Mouse (Mus musculus): ENCODE measurements around the gene Lexm.

Lexm gene

GRCm38 (mm10) chr4:106624271-106624670 lies 7.2 kb upstream of the Lexm start:
- no peak for DNase-seq (ENCODE audit: low spot score)

- DNase-seq (ENCODE audit: low spot score), result no peak
Observed at GRCm38 (mm10) chr4:106622712-106623111, 5.7 kb upstream of the Lexm start.

- no peak for DNase-seq (ENCODE audit: low spot score)
Observed at GRCm38 (mm10) chr4:106622030-106622493, 5.0 kb upstream of the Lexm start, which contains the start of gene Ttc22. Ttc22 (plus strand) TSS chr4:106622432.

GRCm38 (mm10) chr4:106621428-106621827 lies 4.4 kb upstream of the Lexm start:
- no peak for DNase-seq (ENCODE audit: low spot score)

GRCm38 (mm10) chr4:106618898-106619297 lies 1.9 kb upstream of the Lexm start:
- no peak for DNase-seq (ENCODE audit: low spot score)

GRCm38 (mm10) chr4:106615637-106616036 lies 1.4 kb downstream of the Lexm start:
- DNase-seq (ENCODE audit: low spot score), result no peak

- DNase-seq (ENCODE audit: low spot score), result no peak
Observed at GRCm38 (mm10) chr4:106614881-106615280, 2.2 kb downstream of the Lexm start.

- DNase-seq (ENCODE audit: low spot score), result peak; percentile 63
Observed at GRCm38 (mm10) chr4:106614180-106614797, 2.8 kb downstream of the Lexm start.

- no peak for DNase-seq (ENCODE audit: low spot score)
Observed at GRCm38 (mm10) chr4:106613560-106613959, 3.5 kb downstream of the Lexm start.

GRCm38 (mm10) chr4:106613105-106613504 lies 3.9 kb downstream of the Lexm start:
- DNase-seq (ENCODE audit: low spot score), result no peak

GRCm38 (mm10) chr4:106607905-106608304 lies 9.1 kb downstream of the Lexm start:
- DNase-seq (ENCODE audit: low spot score), result no peak

- no peak for DNase-seq (ENCODE audit: low spot score)
Observed at GRCm38 (mm10) chr4:106606639-106607554, 10.1 kb downstream of the Lexm start.

- no peak for DNase-seq (ENCODE audit: low spot score)
Observed at GRCm38 (mm10) chr4:106600770-106601169, 16.3 kb downstream of the Lexm start.

- DNase-seq (ENCODE audit: low spot score), result no peak
Observed at GRCm38 (mm10) chr4:106599415-106599814, 17.6 kb downstream of the Lexm start.

- DNase-seq (ENCODE audit: low spot score), result no peak
Observed at GRCm38 (mm10) chr4:106597741-106598140, 19.3 kb downstream of the Lexm start.

GRCm38 (mm10) chr4:106597055-106597454 lies 20.0 kb downstream of the Lexm start:
- DNase-seq (ENCODE audit: low spot score), result no peak

GRCm38 (mm10) chr4:106596200-106596599 lies 20.8 kb downstream of the Lexm start:
- no peak for DNase-seq (ENCODE audit: low spot score)

GRCm38 (mm10) chr4:106593636-106594035 lies 23.4 kb downstream of the Lexm start:
- DNase-seq (ENCODE audit: low spot score), result no peak

GRCm38 (mm10) chr4:106590871-106591270 lies 26.2 kb downstream of the Lexm start:
- peak; percentile 38 for DNase-seq (ENCODE audit: low spot score)

- peak; percentile 29 for DNase-seq (ENCODE audit: low spot score)
Observed at GRCm38 (mm10) chr4:106590142-106590541, 26.9 kb downstream of the Lexm start.

GRCm38 (mm10) chr4:106587075-106587474 lies 30.0 kb downstream of the Lexm start:
- DNase-seq (ENCODE audit: low spot score), result no peak

- no peak for DNase-seq (ENCODE audit: low spot score)
Observed at GRCm38 (mm10) chr4:106584665-106585064, 32.4 kb downstream of the Lexm start.

Data from T-cell, adult 2 months (primary cell).